Mouse (Mus musculus): ENCODE measurements at regions not wholly inside any gene's neighbourhood (a gene's known extent, or its start where the extent isn't known, plus 50 kb on each side); places are given as distances from the start of the nearest gene placed in this dataset.

GRCm38 (mm10) chr8:51906516-51906915 lies 1605.0 kb upstream of the Aga start:
- CTCF ChIA-PET: no interaction called here
- POLR2A ChIA-PET: no interaction called here

- ChIA-PET POLR2A (no interaction called here), CTCF (interaction anchor here in 1 of 4 experiments (0.7 kb wide), 1 partner anchor 72 kb away, joined by 7 read pairs; no protein-coding TSS in a partner anchor)
These were observed 1601.2 kb upstream of the Aga start for GRCm38 (mm10) chr8:51910351-51910750.

GRCm38 (mm10) chr8:51944876-51945275 lies 1566.7 kb upstream of the Aga start:
- CTCF ChIA-PET: no interaction called here
- POLR2A ChIA-PET: no interaction called here

- CTCF ChIA-PET: interaction anchor here in 1 of 4 experiments (0.6 to 0.7 kb wide), 2 partner anchors 9 to 1088 kb away, joined by 3 to 4 read pairs; no protein-coding TSS in a partner anchor
- POLR2A ChIA-PET: interaction anchor here in 1 of 4 experiments (0.6 kb wide), 1 partner anchor 17 kb away, joined by 4 read pairs; no protein-coding TSS in a partner anchor
These were observed 1549.0 kb upstream of the Aga start for GRCm38 (mm10) chr8:51962516-51962915.

GRCm38 (mm10) chr8:52001696-52002095 lies 1509.8 kb upstream of the Aga start:
- ChIA-PET CTCF (no interaction called here), POLR2A (no interaction called here)

Measured in embryonic stem cell, embryonic (primary cell).